Mouse (Mus musculus) cerebellum, adult 9-10 months (tissue): ENCODE measurements around the gene Gm10974.
A peak's percentile ranks its signal among the peaks of the same experiment; 100 is the strongest.

ENCODE experiments used
- DNase-seq: peaks from one replicate; pipeline ENCODE4 v3.0.0; 2022

The Gm10974 gene

DNA sequence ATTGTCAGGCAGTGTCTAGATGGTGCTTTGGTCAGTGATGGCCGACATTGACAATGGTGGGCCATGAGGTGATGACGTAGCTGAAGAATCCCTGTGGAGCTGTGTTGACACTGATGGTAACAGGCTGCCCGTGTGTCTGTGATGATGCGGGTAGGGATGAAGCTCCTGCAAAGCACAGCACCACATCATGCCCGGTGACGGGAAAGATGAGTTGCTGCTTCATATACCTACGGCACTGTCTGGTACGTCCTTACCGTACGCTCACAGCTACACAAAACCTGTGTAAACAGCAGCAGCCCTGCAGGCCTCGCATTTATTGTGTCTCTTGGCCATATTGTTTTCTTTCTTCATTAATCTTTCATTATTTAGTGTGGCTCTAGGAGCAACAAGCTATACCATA is 1.2 kb upstream of the Gm10974 start:
- no peak for DNase-seq

DNA sequence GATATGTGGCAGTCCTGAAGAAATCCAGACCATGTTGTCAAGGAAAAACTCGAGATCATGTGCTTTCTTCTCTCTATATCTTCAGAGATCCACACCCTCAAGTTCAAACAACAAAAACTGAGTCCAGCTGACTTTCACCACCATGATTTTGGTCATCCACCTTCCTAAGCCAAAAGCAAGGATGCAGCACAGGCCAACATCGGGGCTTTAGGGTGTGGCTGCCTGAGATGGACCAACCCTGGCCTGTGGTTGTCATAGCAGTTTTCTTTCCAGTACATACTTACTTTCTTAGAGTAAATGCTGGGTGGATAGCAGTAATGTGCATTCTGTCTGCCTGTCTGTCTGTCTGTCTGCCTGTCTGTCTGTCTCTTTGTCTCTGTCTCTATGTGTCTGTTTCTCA is 294 bp upstream of the Gm10974 start:
- no peak for DNase-seq

GRCm38 (mm10) chr7:66369071-66369933 is 3.6 kb downstream of the Gm10974 start:
- no peak for DNase-seq

DNA sequence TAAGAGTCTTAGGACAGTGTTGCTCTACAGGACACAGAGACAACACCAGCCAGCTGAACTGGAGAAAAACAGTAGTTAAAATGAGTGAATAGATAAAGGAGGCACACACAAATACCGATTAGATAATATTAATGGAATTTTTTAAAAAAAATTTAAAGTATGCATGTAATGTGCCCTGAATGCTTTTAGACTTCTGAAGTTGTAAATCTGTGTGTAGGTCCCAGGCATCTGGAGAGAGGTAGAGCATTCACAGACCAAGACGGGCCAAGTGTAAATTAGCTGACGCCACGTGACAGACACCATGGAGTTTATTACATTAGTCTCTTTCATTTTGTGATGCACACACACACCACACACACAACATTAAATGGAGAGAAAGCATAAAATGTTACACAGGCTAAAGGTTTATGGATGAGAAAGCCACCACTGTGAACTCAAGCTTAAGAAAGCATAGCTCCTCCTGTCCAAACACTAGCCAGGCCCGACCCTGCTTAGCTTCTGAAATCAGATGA is 4.3 kb downstream of the Gm10974 start:
- no peak for DNase-seq

- no peak for DNase-seq
Observed at GRCm38 (mm10) chr7:66370970-66371369, 5.3 kb downstream of the Gm10974 start.

GRCm38 (mm10) chr7:66373391-66373790 is 7.7 kb downstream of the Gm10974 start:
- no peak for DNase-seq

GRCm38 (mm10) chr7:66375736-66376135 is 10.0 kb downstream of the Gm10974 start:
- DNase-seq: no peak

DNA sequence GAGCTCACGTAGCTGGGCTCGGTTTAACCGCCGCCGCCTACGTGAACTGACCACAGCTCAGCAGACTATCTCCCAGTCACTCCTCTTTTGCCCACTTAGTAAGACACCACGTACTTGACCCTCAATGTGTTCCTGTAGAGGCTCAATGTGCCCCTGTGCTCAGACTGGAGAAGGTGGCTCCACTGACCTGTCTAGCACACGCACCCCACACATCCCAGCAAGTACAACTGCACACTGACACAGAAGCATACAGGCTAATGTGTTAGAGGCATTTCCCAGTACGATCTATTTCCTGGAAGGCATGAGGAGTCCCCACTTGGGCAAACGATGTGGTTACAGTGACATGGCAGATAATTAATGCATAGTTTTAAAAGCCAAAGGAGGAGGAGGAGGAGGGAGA is 10.9 kb downstream of the Gm10974 start:
- DNase-seq: no peak

DNA sequence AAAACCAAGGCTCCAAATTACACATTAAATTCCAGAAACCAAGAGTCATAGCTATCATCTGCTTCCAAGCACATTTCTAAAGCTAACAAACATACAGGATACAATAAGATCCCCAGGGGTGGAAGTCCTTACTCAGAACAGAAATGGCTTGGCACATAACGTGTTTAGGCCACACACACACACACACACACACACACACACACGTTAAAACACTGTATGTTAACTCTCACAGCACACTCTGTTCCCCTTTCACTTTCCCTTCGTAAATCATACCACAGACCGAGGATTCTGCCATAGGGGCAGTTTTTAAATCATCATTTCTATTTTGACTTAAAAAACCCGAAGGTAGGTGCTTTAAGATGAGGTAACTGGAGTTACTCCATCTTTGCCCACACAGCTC is 18.5 kb downstream of the Gm10974 start:
- DNase-seq: no peak

- no peak for DNase-seq
Observed at GRCm38 (mm10) chr7:66384891-66385290, 19.2 kb downstream of the Gm10974 start.

DNA sequence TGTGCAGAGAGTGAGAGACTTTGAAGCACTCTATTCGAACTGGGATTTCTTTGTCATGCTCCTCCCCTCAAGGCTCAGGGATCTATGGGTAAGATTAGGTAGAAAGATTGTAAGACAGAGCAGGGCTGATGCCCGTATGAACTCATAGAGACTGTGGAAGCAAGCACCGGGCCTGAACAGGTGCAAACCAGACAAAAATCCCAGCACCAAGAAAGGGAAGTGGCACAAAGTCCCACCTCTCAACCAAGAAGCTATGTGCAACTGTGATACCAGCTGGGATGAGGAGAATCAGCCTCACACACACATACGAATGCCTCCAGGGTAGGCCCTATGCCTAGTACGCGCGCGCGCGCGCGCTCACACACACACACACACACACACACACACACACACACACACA is 20.1 kb downstream of the Gm10974 start:
- no peak for DNase-seq

DNA sequence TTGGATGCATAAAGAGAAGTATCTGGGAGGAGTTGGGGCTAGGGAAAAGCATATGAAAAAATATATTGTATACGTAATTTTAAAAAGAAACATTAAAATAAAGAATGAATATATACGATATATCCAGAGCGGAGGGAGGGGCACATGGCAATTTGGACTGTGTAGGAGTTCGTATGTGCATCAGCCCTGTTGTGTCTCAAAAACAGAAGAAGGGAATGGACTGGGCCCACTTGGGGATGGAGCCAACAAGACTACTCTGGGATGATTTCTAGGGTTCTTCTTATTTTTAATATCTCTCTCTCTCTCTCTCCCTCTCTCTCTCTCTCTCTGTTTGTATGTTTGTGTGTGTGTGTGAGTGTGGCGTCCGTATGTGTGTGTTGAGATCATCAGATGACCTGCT is 20.7 kb downstream of the Gm10974 start:
- no peak for DNase-seq

DNA sequence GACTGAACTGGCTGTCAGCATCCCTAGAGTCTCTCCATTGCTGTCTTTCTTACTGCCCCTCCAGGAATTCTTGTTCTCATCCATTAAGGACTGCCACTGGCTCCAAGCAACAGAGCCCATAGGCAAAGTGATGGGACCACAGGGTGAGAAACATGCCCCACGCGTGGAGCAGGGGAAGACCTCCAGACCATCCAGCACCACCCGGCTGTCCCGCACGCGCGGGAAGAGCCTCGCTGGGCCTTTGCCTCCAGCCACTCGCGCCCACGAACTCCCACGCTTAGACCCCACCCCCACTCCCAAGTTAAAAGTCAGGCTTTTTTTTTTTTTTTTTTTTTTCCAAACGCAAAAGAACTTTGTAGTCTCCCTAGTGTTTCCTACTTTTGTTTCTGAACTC is 21.7 kb downstream of the Gm10974 start:
- no peak for DNase-seq

GRCm38 (mm10) chr7:66387813-66388521 is 22.3 kb downstream of the Gm10974 start, which contains the start of gene Lrrk1:
Gene Lrrk1 (minus strand): TSS chr7:66388350.
- DNase-seq: no peak

- DNase-seq: peak; percentile 65
Observed at GRCm38 (mm10) chr7:66388621-66389532, 23.2 kb downstream of the Gm10974 start.

DNA sequence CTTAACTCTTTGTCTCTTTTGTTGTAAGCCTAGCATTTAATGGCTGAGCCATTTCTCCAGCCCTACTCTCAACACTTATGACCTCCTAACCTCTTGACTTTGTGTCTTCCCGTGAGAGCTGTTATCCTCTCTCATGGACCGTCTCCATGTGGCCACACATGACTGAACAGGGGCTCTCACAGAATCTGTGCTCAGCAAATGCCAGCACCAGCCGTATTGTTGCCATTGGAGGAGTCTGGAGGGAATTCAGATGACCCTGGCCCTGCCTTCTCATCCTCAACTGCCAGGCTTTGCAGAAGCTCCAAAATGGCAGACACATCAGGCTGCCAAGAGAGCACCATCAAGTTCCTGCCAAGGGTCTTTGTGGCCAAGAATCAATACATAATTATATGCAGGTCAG is 31.6 kb downstream of the Gm10974 start:
- no peak for DNase-seq

DNA sequence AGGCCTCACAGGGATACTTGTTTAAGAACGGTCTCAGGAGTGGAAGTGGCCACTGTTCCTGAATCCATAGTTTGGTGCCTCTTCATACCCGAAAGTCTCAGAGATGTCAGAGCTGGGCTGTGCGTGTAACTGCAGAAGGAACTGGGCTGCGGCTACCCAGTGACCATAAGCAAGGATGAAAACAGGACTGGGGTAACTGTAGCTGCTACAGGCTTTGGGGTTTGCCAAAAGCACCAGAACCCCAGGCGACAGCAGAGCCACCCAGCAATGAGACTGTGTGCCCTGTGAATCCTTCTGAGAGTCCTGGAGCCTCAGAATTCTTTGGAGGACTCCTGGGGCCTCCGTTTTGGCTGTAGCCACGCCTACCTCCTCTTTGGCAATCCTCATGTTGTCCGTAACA is 35.9 kb downstream of the Gm10974 start:
- no peak for DNase-seq

GRCm38 (mm10) chr7:66402876-66403275 is 37.2 kb downstream of the Gm10974 start:
- no peak for DNase-seq

- no peak for DNase-seq
Observed at GRCm38 (mm10) chr7:66404141-66404540, 38.4 kb downstream of the Gm10974 start.

- no peak for DNase-seq
Observed at GRCm38 (mm10) chr7:66404802-66405201, 39.1 kb downstream of the Gm10974 start.

- no peak for DNase-seq
Observed at GRCm38 (mm10) chr7:66405541-66405940, 39.8 kb downstream of the Gm10974 start.

- no peak for DNase-seq
Observed at GRCm38 (mm10) chr7:66405951-66406721, 40.4 kb downstream of the Gm10974 start.
